Mouse (Mus musculus): ENCODE measurements around the gene Pmf1. TPM values are rescaled to one million over a fixed set of nuclear protein-coding genes. Genes with fewer than 3 reads are reported as not detected.

Pmf1 gene
- total and polyA plus RNA-seq, 2 experiments from 2014 or later, result 39.4 to 47.2 TPM

GRCm38 (mm10) chr3:88449395-88450023 is 39.4 kb upstream of the Pmf1 start:
- H3K4me2 ChIP-seq (ENCODE audit: low read depth, low read length), result peak overlapping the region; percentile 43
- H3K9me3 ChIP-seq (ENCODE audit: low read length), result no peaks in the 10 kb centered on the region
- 0 out of 2 replicates have a peak, but pooled peaks cover 4% of the 10 kb centered on the region for H3K4me1 ChIP-seq (ENCODE audit: insufficient read depth, low read length)
- no peak for TF ChIP-seq CTCF (IDR thresholded peaks at IDR 0.05; ENCODE audit: low read depth)
- H3K27ac ChIP-seq, result no peak overlapping the region
- peak; percentile 53 for DNase-seq (ENCODE audit: low spot score)
- ATAC-seq, result peak; percentile 66
- H3K4me3 ChIP-seq (ENCODE audit: low read length), result no peak overlapping the region
- H3K27me3 ChIP-seq (ENCODE audit: insufficient read depth, low read length), result no peaks in the 10 kb centered on the region
- WGBS, result 11% methylated on average over 21 of the region's 21 CpGs
- no peak overlapping the region for H3K9ac ChIP-seq (replicated peaks; ENCODE audit: low read length)
- H3K36me3 ChIP-seq (ENCODE audit: insufficient read depth, low read length), result peaks cover 10% of the 10 kb centered on the region; the same call in 1 of the 2 replicates

- no peak overlapping the region for H3K4me2 ChIP-seq (ENCODE audit: low read depth, low read length)
- H3K4me1 ChIP-seq (ENCODE audit: insufficient read depth, low read length), result 0 out of 2 replicates have a peak, but pooled peaks cover 4% of the 10 kb centered on the region
- H3K36me3 ChIP-seq (ENCODE audit: insufficient read depth, low read length), result peaks cover 10% of the 10 kb centered on the region; the same call in 1 of the 2 replicates
- 94% methylated on average over 8 of the region's 8 CpGs for WGBS
- no peaks in the 10 kb centered on the region for H3K9me3 ChIP-seq (ENCODE audit: low read length)
- TF ChIP-seq CTCF (IDR thresholded peaks at IDR 0.05; ENCODE audit: low read depth), result no peak
- no peaks in the 10 kb centered on the region for H3K27me3 ChIP-seq (ENCODE audit: insufficient read depth, low read length)
- no peak overlapping the region for H3K4me3 ChIP-seq (ENCODE audit: low read length)
- no peak overlapping the region for H3K27ac ChIP-seq
- no peak overlapping the region for H3K9ac ChIP-seq (replicated peaks; ENCODE audit: low read length)
- DNase-seq (ENCODE audit: low spot score), result no peak
- ATAC-seq, result no peak
Observed at GRCm38 (mm10) chr3:88448443-88448842, 38.3 kb upstream of the Pmf1 start.

- DNase-seq (ENCODE audit: low spot score) (no peak), ATAC-seq (no peak)
- H3K27ac ChIP-seq, result no peak overlapping the region
- peaks cover 7% of the 10 kb centered on the region; the same call in 1 of the 2 replicates for H3K36me3 ChIP-seq (ENCODE audit: insufficient read depth, low read length)
- H3K4me2 ChIP-seq (ENCODE audit: low read depth, low read length), result no peak overlapping the region
- H3K27me3 ChIP-seq (ENCODE audit: insufficient read depth, low read length), result no peaks in the 10 kb centered on the region
- H3K4me3 ChIP-seq (ENCODE audit: low read length), result no peak overlapping the region
- 0 out of 2 replicates have a peak, but pooled peaks cover 4% of the 10 kb centered on the region for H3K4me1 ChIP-seq (ENCODE audit: insufficient read depth, low read length)
- WGBS, result 55% methylated on average over 8 of the region's 8 CpGs
- TF ChIP-seq CTCF (IDR thresholded peaks at IDR 0.05; ENCODE audit: low read depth), result no peak
- no peak overlapping the region for H3K9ac ChIP-seq (replicated peaks; ENCODE audit: low read length)
- H3K9me3 ChIP-seq (ENCODE audit: low read length), result no peaks in the 10 kb centered on the region
Observed at GRCm38 (mm10) chr3:88447676-88448183, 37.6 kb upstream of the Pmf1 start.

- Histone ChIP-seq H3K4me2 (ENCODE audit: low read depth, low read length) (no peak overlapping the region), H3K4me1 (ENCODE audit: insufficient read depth, low read length) (0 out of 2 replicates have a peak, but pooled peaks cover 4% of the 10 kb centered on the region), H3K9me3 (ENCODE audit: low read length) (no peaks in the 10 kb centered on the region), H3K4me3 (ENCODE audit: low read length) (no peak overlapping the region), H3K9ac (replicated peaks; ENCODE audit: low read length) (no peak overlapping the region), H3K27me3 (ENCODE audit: insufficient read depth, low read length) (no peaks in the 10 kb centered on the region), H3K27ac (no peak overlapping the region), H3K36me3 (ENCODE audit: insufficient read depth, low read length) (peaks cover 2% of the 10 kb centered on the region; the same call in 1 of the 2 replicates)
- WGBS, result 76% methylated on average over 8 of the region's 8 CpGs
- no peak for TF ChIP-seq CTCF (IDR thresholded peaks at IDR 0.05; ENCODE audit: low read depth)
- no peak for DNase-seq (ENCODE audit: low spot score)
- ATAC-seq, result no peak
Observed at GRCm38 (mm10) chr3:88446471-88447123, 36.5 kb upstream of the Pmf1 start.

GRCm38 (mm10) chr3:88442888-88443287 is 32.8 kb upstream of the Pmf1 start:
- TF ChIP-seq CTCF (IDR thresholded peaks at IDR 0.05; ENCODE audit: low read depth), result no peak
- H3K9ac ChIP-seq (replicated peaks; ENCODE audit: low read length), result no peak overlapping the region
- DNase-seq (ENCODE audit: low spot score) (no peak), ATAC-seq (no peak)
- H3K9me3 ChIP-seq (ENCODE audit: low read length), result no peaks in the 10 kb centered on the region
- H3K27ac ChIP-seq, result no peak overlapping the region
- H3K4me2 ChIP-seq (ENCODE audit: low read depth, low read length), result no peak overlapping the region
- peaks cover 11% of the 10 kb centered on the region for H3K36me3 ChIP-seq (ENCODE audit: insufficient read depth, low read length)
- 73% methylated on average over 7 of the region's 7 CpGs for WGBS
- no peaks in the 10 kb centered on the region for H3K27me3 ChIP-seq (ENCODE audit: insufficient read depth, low read length)
- peaks cover 5% of the 10 kb centered on the region; the same call in 1 of the 2 replicates for H3K4me1 ChIP-seq (ENCODE audit: insufficient read depth, low read length)
- H3K4me3 ChIP-seq (ENCODE audit: low read length), result no peak overlapping the region

GRCm38 (mm10) chr3:88442488-88442887 is 32.4 kb upstream of the Pmf1 start:
- WGBS, result 88% methylated on average over 12 of the region's 12 CpGs
- TF ChIP-seq CTCF (IDR thresholded peaks at IDR 0.05; ENCODE audit: low read depth), result no peak
- Histone ChIP-seq H3K4me2 (ENCODE audit: low read depth, low read length) (no peak overlapping the region), H3K27ac (no peak overlapping the region), H3K36me3 (ENCODE audit: insufficient read depth, low read length) (peaks cover 11% of the 10 kb centered on the region), H3K4me1 (ENCODE audit: insufficient read depth, low read length) (peaks cover 5% of the 10 kb centered on the region; the same call in 1 of the 2 replicates), H3K9me3 (ENCODE audit: low read length) (no peaks in the 10 kb centered on the region), H3K27me3 (ENCODE audit: insufficient read depth, low read length) (no peaks in the 10 kb centered on the region), H3K4me3 (ENCODE audit: low read length) (no peak overlapping the region), H3K9ac (replicated peaks; ENCODE audit: low read length) (no peak overlapping the region)
- DNase-seq (ENCODE audit: low spot score), result no peak
- ATAC-seq, result no peak
